Mouse (Mus musculus) MN1 (cell line): Measurements from ENCODE around the gene Psmd11.

Source experiments
- DNase-seq: peaks from one replicate; pipeline ENCODE4 v3.0.0-alpha.2; 2016; ENCODE audit warnings: low spot score

The Psmd11 gene

GRCm38 (mm10) chr11:80505581-80505980 is 77.2 kb downstream of the Psmd11 start:
- DNase-seq = no peak

GRCm38 (mm10) chr11:80506483-80506882 is 78.1 kb downstream of the Psmd11 start:
- no peak for DNase-seq

GRCm38 (mm10) chr11:80507791-80508190 is 79.4 kb downstream of the Psmd11 start:
- DNase-seq = no peak

GRCm38 (mm10) chr11:80508361-80509175 is 80.2 kb downstream of the Psmd11 start:
- no peak for DNase-seq

- no peak for DNase-seq
Measured at GRCm38 (mm10) chr11:80509176-80509506, 80.7 kb downstream of the Psmd11 start.

- DNase-seq = no peak
Measured at GRCm38 (mm10) chr11:80510124-80510523, 81.7 kb downstream of the Psmd11 start.

- no peak for DNase-seq
Measured at GRCm38 (mm10) chr11:80512313-80513056, 84.1 kb downstream of the Psmd11 start.

GRCm38 (mm10) chr11:80513796-80514195 is 85.4 kb downstream of the Psmd11 start:
- DNase-seq = no peak

- no peak for DNase-seq
Measured at GRCm38 (mm10) chr11:80515346-80515745, 86.9 kb downstream of the Psmd11 start.

GRCm38 (mm10) chr11:80515895-80516294 is 87.5 kb downstream of the Psmd11 start:
- no peak for DNase-seq

GRCm38 (mm10) chr11:80518421-80519367 is 90.3 kb downstream of the Psmd11 start:
- DNase-seq = no peak

GRCm38 (mm10) chr11:80521148-80521547 is 92.7 kb downstream of the Psmd11 start:
- no peak for DNase-seq
